Mouse (Mus musculus) T-helper 17 cell (primary cell): ENCODE measurements around the gene Dap.

Experiments
- in situ Hi-C, 2 experiments: fragments of 300-600 bp; cut with MboI, MseI; formaldehyde crosslinking; loops; 1 replicate in 1 of 2; 2 replicates in 1 of 2; pipeline ENCODE4 v1.15.1; 2025; ENCODE audit warnings: high pct_unique_total_duplicates in 2 of 2

The Dap gene

DNA sequence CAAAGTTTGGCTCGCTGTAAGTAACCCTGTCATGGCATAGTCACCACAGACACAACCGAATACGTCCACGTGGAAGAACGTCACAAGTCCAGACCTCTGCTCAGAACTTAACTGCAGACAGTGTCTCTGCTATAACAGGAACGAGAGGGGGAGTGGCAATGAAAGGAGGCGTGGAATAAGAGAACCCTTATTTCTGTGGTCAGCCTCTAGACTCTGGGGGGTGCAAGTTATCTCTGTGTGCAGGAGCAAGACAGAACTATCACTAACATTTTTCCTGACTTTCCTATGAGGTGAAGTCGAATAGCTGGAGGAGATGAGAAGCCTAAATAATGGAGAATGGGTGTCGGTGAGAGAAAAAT lies 12.4 kb downstream of the Dap start:
- in situ Hi-C loops: no loop called here

DNA sequence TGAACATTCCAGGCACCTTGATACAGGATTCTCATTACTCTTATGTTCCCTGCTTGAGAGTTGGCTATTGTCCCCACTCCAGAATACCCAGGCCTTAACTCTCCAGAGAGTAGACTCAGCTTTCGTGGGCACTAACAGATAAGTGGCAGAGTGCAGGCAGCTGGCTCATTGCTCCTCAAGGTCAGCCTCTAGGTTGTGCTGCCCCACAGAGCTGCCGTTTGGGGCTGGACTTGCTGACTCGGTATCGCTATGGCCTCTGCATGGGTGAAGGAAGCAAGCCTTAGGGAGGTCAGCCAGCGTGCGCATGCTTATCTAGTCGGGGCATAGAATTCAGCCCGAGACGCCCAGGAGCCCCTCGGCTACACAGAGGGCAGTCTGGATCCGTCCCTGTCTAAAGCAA lies 13.3 kb downstream of the Dap start:
- in situ Hi-C loops: no loop called here

DNA sequence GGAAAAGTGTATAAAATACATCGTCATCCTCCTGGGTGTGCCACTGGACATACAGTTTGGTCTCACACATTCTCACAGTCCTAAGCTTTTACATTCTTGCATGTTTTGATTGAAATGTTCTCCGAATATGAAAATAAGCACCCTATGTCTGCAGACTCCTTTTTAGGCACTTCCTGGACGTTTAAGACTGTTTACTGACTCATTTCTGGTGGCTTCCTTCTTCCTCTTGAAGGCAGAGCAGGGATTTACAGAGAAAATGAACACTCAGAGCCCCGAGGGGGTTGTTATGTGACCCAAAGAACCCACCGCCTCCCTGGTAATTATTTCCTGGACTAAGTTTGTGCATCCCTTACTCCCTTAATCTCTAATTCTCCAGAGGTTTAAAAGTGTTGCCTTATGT lies 13.8 kb downstream of the Dap start:
- in situ Hi-C loops: no loop called here

- in situ Hi-C loops: no loop called here
Measured at GRCm38 (mm10) chr15:31238611-31239010, 14.5 kb downstream of the Dap start.

GRCm38 (mm10) chr15:31239713-31240112 lies 15.6 kb downstream of the Dap start:
- in situ Hi-C loops: no loop called here

GRCm38 (mm10) chr15:31240181-31240580 lies 16.1 kb downstream of the Dap start:
- in situ Hi-C loops: no loop called here

- in situ Hi-C loops: no loop called here
Measured at GRCm38 (mm10) chr15:31243260-31243659, 19.1 kb downstream of the Dap start.

- in situ Hi-C loops: no loop called here
Measured at GRCm38 (mm10) chr15:31244696-31245445, 20.8 kb downstream of the Dap start.

DNA sequence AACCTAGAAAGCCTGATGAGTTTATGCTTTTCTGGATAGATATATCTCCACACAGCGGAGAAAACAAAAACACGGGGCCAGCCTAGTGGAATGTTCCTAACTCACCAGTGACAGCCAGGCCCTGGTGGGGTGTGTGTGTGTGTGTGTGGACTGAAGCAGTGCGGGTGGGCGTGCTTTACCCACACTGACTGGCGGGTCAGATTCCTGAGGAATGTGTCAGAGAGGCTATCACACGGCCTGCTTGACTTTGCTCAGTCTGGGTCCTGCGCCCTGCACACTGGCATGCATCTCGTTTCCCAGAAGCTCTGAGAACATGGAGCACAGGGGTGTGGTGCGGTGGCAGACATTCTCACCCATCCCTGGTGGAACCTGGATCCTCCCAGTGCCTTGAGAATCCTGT lies 21.8 kb downstream of the Dap start:
- in situ Hi-C loops: no loop called here

GRCm38 (mm10) chr15:31247035-31247434 lies 22.9 kb downstream of the Dap start:
- in situ Hi-C loops: no loop called here

GRCm38 (mm10) chr15:31248882-31249281 lies 24.8 kb downstream of the Dap start:
- in situ Hi-C loops: no loop called here

GRCm38 (mm10) chr15:31250027-31250426 lies 25.9 kb downstream of the Dap start:
- in situ Hi-C loops: no loop called here

GRCm38 (mm10) chr15:31250676-31251075 lies 26.6 kb downstream of the Dap start:
- in situ Hi-C loops: no loop called here

- in situ Hi-C loops: no loop called here
Measured at GRCm38 (mm10) chr15:31251189-31251588, 27.1 kb downstream of the Dap start.

- in situ Hi-C loops: no loop called here
Measured at GRCm38 (mm10) chr15:31252590-31253311, 28.6 kb downstream of the Dap start.

DNA sequence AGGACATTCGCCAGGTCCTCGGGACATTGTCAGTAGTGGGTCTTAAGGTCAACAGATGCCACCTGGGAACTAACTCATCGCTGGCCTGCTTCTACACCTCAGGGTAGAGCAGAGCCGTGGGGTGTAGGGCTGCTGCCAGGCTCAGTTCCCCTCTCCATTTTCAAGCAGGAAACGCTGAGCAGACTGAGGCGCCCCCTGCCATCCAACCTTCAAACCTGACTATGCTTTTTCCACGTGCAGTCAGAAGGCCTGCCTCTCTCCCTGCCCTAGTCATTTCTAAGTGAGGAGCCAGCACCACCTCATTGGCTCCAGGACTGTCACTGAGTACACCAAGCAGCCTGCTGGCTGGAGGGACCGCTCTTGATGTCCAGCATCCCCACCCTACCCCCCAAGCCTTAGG lies 29.3 kb downstream of the Dap start:
- in situ Hi-C loops: no loop called here

- in situ Hi-C loops: no loop called here
Measured at GRCm38 (mm10) chr15:31253963-31254362, 29.8 kb downstream of the Dap start.

GRCm38 (mm10) chr15:31254939-31255535 lies 30.9 kb downstream of the Dap start:
- in situ Hi-C loops: no loop called here

DNA sequence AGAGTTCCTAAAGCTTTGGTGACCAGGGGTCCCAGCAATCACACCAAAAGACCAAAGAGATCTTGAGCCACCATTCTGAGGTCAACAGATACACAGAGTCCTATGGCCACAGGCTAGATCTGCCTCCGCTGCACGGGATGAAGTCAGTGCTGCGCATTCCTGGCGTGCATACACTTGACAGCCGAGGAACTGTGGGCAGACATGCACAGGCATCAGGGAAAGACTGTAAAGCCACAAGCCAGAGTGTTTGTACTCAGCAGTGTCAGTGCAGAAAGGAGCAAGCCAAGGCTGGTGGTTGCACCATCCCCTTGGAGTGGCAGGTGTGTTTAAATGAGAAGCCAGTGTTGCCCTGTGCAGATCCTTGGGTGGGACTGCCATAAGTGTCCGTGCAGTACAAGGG lies 31.6 kb downstream of the Dap start:
- in situ Hi-C loops: no loop called here

- in situ Hi-C loops: no loop called here
Measured at GRCm38 (mm10) chr15:31257329-31257728, 33.2 kb downstream of the Dap start.

DNA sequence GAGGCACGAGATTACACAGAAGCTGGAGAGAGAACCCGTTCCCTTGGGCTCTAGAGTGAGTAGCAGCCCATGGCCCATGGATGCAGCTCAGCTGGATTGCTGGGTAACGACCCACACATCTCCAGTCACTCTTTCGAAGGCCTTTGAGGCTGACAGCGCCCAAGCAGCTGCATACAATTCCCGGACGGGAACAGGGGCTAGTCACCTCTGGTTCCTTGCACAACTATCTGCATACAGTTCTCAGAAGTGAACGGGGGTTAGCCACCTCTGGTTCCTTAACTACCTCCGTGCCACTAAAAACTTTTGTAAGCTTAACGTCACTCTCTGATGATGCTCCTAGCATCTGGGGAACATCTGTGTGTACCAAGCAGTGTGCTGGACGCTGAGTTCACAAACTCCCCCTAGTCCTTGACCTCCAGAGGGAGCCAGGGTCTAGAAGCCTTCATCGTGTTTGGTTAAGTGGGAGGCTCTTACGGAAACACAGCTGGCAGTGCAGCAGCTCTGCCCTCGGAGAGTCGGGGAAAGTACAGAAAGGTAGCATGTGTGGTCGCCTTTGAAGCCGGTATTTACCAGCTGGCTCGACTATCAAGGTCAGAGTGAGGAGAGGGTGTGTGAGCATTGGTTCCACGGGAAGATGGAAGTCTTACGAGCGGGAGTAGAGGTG lies 34.0 kb downstream of the Dap start:
- in situ Hi-C loops: no loop called here

DNA sequence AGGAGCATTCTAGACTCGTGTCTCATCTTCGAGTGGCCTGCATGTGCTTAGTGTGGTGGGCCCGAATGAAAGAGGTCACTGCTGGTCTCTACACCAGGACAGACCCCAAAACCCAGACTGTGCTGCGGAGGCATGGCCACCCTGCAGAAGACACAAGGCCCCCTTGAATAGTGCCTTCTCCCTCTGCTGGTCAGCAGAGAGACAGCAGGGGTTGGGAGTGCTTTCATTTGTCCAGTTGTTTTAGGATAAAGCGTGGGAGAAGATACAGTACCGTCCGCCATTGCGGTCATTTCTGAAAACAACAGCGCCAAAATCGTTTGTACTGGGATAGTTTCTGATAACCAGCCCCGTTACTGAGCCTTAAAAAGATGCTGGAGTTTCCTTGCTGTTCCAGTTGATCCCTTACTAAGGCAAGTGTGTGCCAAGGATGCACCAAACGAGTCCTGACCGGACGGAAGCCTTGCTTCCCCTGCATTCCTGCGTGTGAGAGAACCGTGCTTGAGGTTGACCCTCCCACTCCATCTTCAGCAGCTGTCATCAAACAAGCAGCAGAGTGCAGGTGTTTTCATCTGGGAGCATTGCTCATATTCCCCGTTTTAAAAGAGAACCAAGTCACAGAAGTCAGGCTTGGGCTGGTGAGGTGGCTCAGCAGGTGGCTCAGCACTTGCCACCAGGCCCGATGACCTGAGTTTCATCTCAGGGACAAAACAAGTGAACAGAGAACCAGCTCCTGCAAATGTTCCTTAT lies 34.8 kb downstream of the Dap start:
- in situ Hi-C loops: no loop called here
